In the genomic region with DNA sequence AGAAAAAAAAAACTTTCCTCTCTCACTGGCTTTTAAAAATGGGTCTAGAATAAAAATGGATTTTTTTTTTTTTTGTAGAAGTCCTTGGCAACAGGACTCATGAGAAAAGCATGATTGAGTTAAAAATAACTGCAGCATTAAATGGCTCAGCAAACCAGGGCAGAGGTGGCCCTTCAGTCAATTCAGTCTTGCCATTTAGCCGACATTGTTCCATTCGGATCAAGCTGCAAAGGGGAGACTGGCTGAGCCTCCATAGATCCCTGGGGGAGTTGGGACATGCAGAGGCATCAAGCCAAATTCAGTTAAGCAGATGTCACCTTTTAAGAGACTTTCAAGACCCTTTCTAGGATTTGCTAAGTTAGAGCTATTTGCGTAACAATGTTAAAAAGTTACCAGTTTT, we compare ENCODE assay signal across 26 mouse cellular contexts.
"Had no signal": no experiment of that assay in that cellular context is flagged by ENCODE, and none has a peak within 500 bp of the region (broad histone marks: within the 10 kb centered on the region; RNA-seq: fewer than 3 reads in every experiment).

No protein-coding gene starts in this region.

- H3K4me1 ChIP-seq: heart, embryonic 10.5 days; hindbrain, embryonic 12.5 days; intestine, embryonic 15.5 days; limb, embryonic 10.5 days; liver, embryonic 13.5 days had no signal

- H3K27ac ChIP-seq: gastrocnemius, adult 2 months; heart, adult 2 months; heart, embryonic 10.5 days; hindbrain, embryonic 10.5 days; hindbrain, embryonic 12.5 days; hindbrain, embryonic 14.5 days; intestine, embryonic 15.5 days; limb, embryonic 10.5 days; limb, embryonic 12.5 days; liver, embryonic 13.5 days had no signal

- DNase-seq: gastrocnemius, adult 2 months; gastrocnemius, postnatal 10 days; gastrocnemius, postnatal 25 days; heart, adult 2 months; heart, postnatal 10 days; heart, postnatal 4 days; kidney, adult 18-20 months; kidney, adult 8-10 months; kidney, postnatal 10 days; kidney, postnatal 25 days; kidney, postnatal 4 days; layer of hippocampus, adult 9-11 months; liver; liver, embryonic 13.5 days had no signal

- H3K9me3 ChIP-seq: heart, embryonic 10.5 days; heart, embryonic 12.5 days; hindbrain, embryonic 10.5 days; hindbrain, embryonic 12.5 days; intestine, embryonic 15.5 days; limb, embryonic 10.5 days; limb, embryonic 12.5 days; liver, embryonic 13.5 days had no signal

- H3K36me3 ChIP-seq: intestine, embryonic 15.5 days had no signal

- H3K27me3 ChIP-seq: heart, embryonic 12.5 days; hindbrain, embryonic 12.5 days; intestine, embryonic 15.5 days; limb, embryonic 12.5 days; liver, embryonic 13.5 days had no signal

- H3K4me3 ChIP-seq: gastrocnemius, adult 2 months; heart, adult 2 months; heart, embryonic 10.5 days; heart, embryonic 12.5 days; hindbrain, embryonic 10.5 days; hindbrain, embryonic 12.5 days; intestine, embryonic 15.5 days; limb, embryonic 10.5 days; limb, embryonic 12.5 days; liver, embryonic 13.5 days had no signal

- H3K4me2 ChIP-seq: heart, embryonic 12.5 days; hindbrain, embryonic 12.5 days; hindbrain, embryonic 14.5 days; intestine, embryonic 15.5 days; limb, embryonic 12.5 days; liver, embryonic 11.5 days; liver, embryonic 13.5 days had no signal

- H3K9ac ChIP-seq: heart, embryonic 12.5 days; hindbrain, embryonic 12.5 days; hindbrain, embryonic 14.5 days; intestine, embryonic 15.5 days; limb, embryonic 12.5 days; liver, embryonic 13.5 days had no signal

- ATAC-seq: hindbrain, embryonic 16.5 days; inflammation-experienced regulatory T-cells, adult 6 months; intestine, embryonic 15.5 days; intestine, postnatal 0 days had no signal
